Mouse (Mus musculus) left cerebral cortex, adult 18-20 months (tissue): ENCODE results near the gene Slc25a35. TPM values are rescaled to one million over a fixed set of nuclear protein-coding genes. Genes with fewer than 3 reads are reported as not detected.
"Not testable (repeated sequence)": the region's sequence is repeated elsewhere in the genome, so short reads cannot be mapped to it uniquely, and the experiment has no call there.

Experiments used
- DNase-seq, 2 experiments: peaks; one replicate each; pipeline ENCODE4 v3.0.0; 2021 to 2022; ENCODE audit warnings: low spot score in 2 of 2, mixed read lengths in 1 of 2
- microRNA-seq, 2 experiments: library from miRNA; unstranded; fragments of <30 nt; microRNA quantifications; one replicate each; pipeline ENCODE4 v1.2.0; 2021
- total RNA-seq, 2 experiments: library from RNA; stranded (reverse); gene quantifications; 2 replicates each; pipeline ENCODE4 v1.2.3; 2021

Slc25a35 gene
- total RNA-seq, 2 experiments from 2014 or later, result 5.6 to 6.7 TPM

GRCm38 (mm10) chr11:69003592-69003991 is 35.7 kb downstream of the Slc25a35 start:
- no peak for DNase-seq

- DNase-seq, result no peak
Observed at GRCm38 (mm10) chr11:69005193-69005592, 37.3 kb downstream of the Slc25a35 start.

- not testable (repeated sequence) for DNase-seq
Observed at GRCm38 (mm10) chr11:69006575-69006974, 38.6 kb downstream of the Slc25a35 start.

- peak; percentile 90 to 93 for DNase-seq
Observed at GRCm38 (mm10) chr11:69008182-69009121, 40.5 kb downstream of the Slc25a35 start, which contains the start of gene Pfas. Gene Pfas (minus strand): TSS chr11:69008460.

- no peak for DNase-seq
Observed at GRCm38 (mm10) chr11:69009508-69009907, 41.6 kb downstream of the Slc25a35 start.

- DNase-seq, result no peak
Observed at GRCm38 (mm10) chr11:69010400-69011323, 42.7 kb downstream of the Slc25a35 start.

- not testable (repeated sequence) for DNase-seq
Observed at GRCm38 (mm10) chr11:69011445-69011844, 43.5 kb downstream of the Slc25a35 start.

- peak; percentile 83 to 86 for DNase-seq
Observed at GRCm38 (mm10) chr11:69012071-69012601, 44.2 kb downstream of the Slc25a35 start.

GRCm38 (mm10) chr11:69015644-69016441 is 47.9 kb downstream of the Slc25a35 start, which contains the start of gene Ctc1:
Gene Ctc1 (plus strand): TSS chr11:69015911.
- DNase-seq, result peak; percentile 91 to 92

GRCm38 (mm10) chr11:69016755-69017154 is 48.8 kb downstream of the Slc25a35 start:
- DNase-seq, result no peak

GRCm38 (mm10) chr11:69020691-69021090 is 52.8 kb downstream of the Slc25a35 start:
- DNase-seq, result no peak

Small RNA genes within 50 kb of the gene (microRNA-seq; reads per million reads assigned to microRNA genes)
- gene Mir3062, result 1.5 reads per million in 2 experiments

Other genes starting within 250 kb of the Slc25a35 start
- 100 to 1,000 TPM; 110 to 127 TPM for gene Ndel1, start 96.3 kb upstream of the Slc25a35 start, total RNA-seq
- not detected for gene Rnf222, start 79.6 kb upstream of the Slc25a35 start, total RNA-seq
- gene Rpl26, start 66.5 kb upstream of the Slc25a35 start, total RNA-seq, result 100 to 1,000 TPM; 894 to 903 TPM
- not detected for gene Odf4, start 41.0 kb upstream of the Slc25a35 start, total RNA-seq
- gene Arhgef15, start 10.7 kb upstream of the Slc25a35 start, total RNA-seq, result 10 to 100 TPM; 20.4 to 24.0 TPM
- 10 to 100 TPM; 17.8 to 18.2 TPM for gene Rangrf, start 7.1 kb downstream of the Slc25a35 start, total RNA-seq
- gene Pfas, start 40.3 kb downstream of the Slc25a35 start, total RNA-seq, result 10 to 100 TPM; 26.1 to 26.2 TPM
- gene Ctc1, start 47.8 kb downstream of the Slc25a35 start, total RNA-seq, result 10 to 100 TPM; 37.8 to 46.0 TPM
- under 1 TPM in 1 of 2 experiments, not detected in 1; 0.30 TPM for gene Aurkb, start 77.5 kb downstream of the Slc25a35 start, total RNA-seq
- gene Borcs6, start 91.6 kb downstream of the Slc25a35 start, total RNA-seq, result 10 to 100 TPM; 35.2 to 38.0 TPM
- gene Tmem107, start 102.7 kb downstream of the Slc25a35 start, total RNA-seq, result 10 to 100 TPM; 23.6 to 26.8 TPM
- gene Vamp2, start 120.4 kb downstream of the Slc25a35 start, total RNA-seq, result 1,000 to 10,000 TPM; 1,053 to 1,091 TPM
- 100 to 1,000 TPM; 129 to 133 TPM for gene Per1, start 127.1 kb downstream of the Slc25a35 start, total RNA-seq
- gene Hes7, start 152.3 kb downstream of the Slc25a35 start, total RNA-seq, result under 1 TPM; 0.42 to 0.79 TPM
- gene 9130213A22Rik, start 154.5 kb downstream of the Slc25a35 start, total RNA-seq, result under 1 TPM; 0.53 to 0.98 TPM
- 1 to 10 TPM; 4.4 to 6.8 TPM for gene Aloxe3, start 157.8 kb downstream of the Slc25a35 start, total RNA-seq
- 10 to 100 TPM in 1 of 2 experiments, 1 to 10 TPM in 1; 9.8 to 13.7 TPM for gene Alox12b, start 188.9 kb downstream of the Slc25a35 start, total RNA-seq
- 10 to 100 TPM; 10.2 to 11.7 TPM for gene Alox8, start 229.7 kb downstream of the Slc25a35 start, total RNA-seq